Mouse (Mus musculus) forebrain, embryonic 14.5 days (tissue): ENCODE results near the gene Hoxd13. TPM values are rescaled to one million over a fixed set of nuclear protein-coding genes. Genes with fewer than 3 reads are reported as not detected.

Experiments
- ATAC-seq: fragments of 200-750 bp; cut with Nextera tagmentation; 2 replicates; pipeline ENCODE4 v1.8.0; 2017; ENCODE audit warnings: mild to moderate bottlenecking, moderate library complexity
- DNase-seq: peaks from one replicate; pipeline ENCODE4 v3.0.0-alpha.2; 2015; ENCODE audit warnings: low spot score
- H3K27ac ChIP-seq: fragments of 300-500 bp; sonication (generic); 2 replicates; pipeline ENCODE4 v1.5.1; 2014; ENCODE audit warnings: low read depth, mild to moderate bottlenecking, control low read depth, low read length, moderate library complexity
- H3K27me3 ChIP-seq: fragments of 300-500 bp; sonication (generic); replicated peaks from 2 replicates; pipeline ENCODE4 v1.6.1; 2014; ENCODE audit warnings: low read length, control low read depth, mixed read lengths; ENCODE audit not compliant: control insufficient read depth, insufficient read depth
- H3K36me3 ChIP-seq: fragments of 300-500 bp; sonication (generic); 2 replicates; pipeline ENCODE4 v1.6.1; 2014; ENCODE audit warnings: low read length, control low read depth; ENCODE audit not compliant: control insufficient read depth, insufficient read depth
- H3K4me1 ChIP-seq: fragments of 300-500 bp; sonication (generic); 2 replicates; pipeline ENCODE4 v1.6.1; 2014; ENCODE audit warnings: antibody characterized with exemption, low read length, control low read depth; ENCODE audit not compliant: control insufficient read depth, insufficient read depth
- H3K4me2 ChIP-seq: fragments of 300-500 bp; sonication (generic); 2 replicates; pipeline ENCODE4 v1.6.1; 2014; ENCODE audit warnings: mild to moderate bottlenecking, control low read depth, low read length
- H3K4me3 ChIP-seq: fragments of 300-500 bp; sonication (generic); 2 replicates; pipeline ENCODE4 v1.5.1; 2014; ENCODE audit warnings: low read depth, low read length, control low read depth
- H3K9ac ChIP-seq: fragments of 300-500 bp; sonication (generic); 2 replicates; pipeline ENCODE4 v1.6.1; 2014; ENCODE audit warnings: mild to moderate bottlenecking, low read length, control low read depth, moderate library complexity
- H3K9me3 ChIP-seq: fragments of 300-500 bp; sonication (generic); replicated peaks from 2 replicates; pipeline ENCODE4 v1.6.1; 2016; ENCODE audit warnings: low read length, control low read depth, mixed read lengths; ENCODE audit not compliant: control insufficient read depth
- WGBS: fragments of 180-500 bp; shearing (Covaris S2); extraction: QIAGEN DNeasy Blood & Tissue Kit; methylation state at CpG from one replicate; pipeline ENCODE4 v1.1.7; 2014; 5-methylcytosine and 5-hydroxymethylcytosine counted together
- polyA plus RNA-seq: library from polyadenylated mRNA; unstranded; fragments of >200 nt; fragmentation: Nextera tagmentation; extraction: Ambion mirVana; gene quantifications from 2 replicates; pipeline ENCODE4 v1.2.1, GENCODE M21; 2014

Hoxd13 gene
- polyA plus RNA-seq, 1 experiment from 2014 or later = not detected

- Histone ChIP-seq H3K4me3 (no peak overlapping the region), H3K9me3 (no peaks in the 10 kb centered on the region), H3K36me3 (no peaks in the 10 kb centered on the region), H3K27ac (no peak overlapping the region), H3K4me1 (no peaks in the 10 kb centered on the region), H3K9ac (no peak overlapping the region), H3K4me2 (no peak overlapping the region), H3K27me3 (peaks cover 94% of the 10 kb centered on the region)
- WGBS = 1% methylated on average over 45 of the region's 51 CpGs
- no peak for ATAC-seq
- DNase-seq = no peak
Measured at GRCm38 (mm10) chr2:74682796-74683195, 14.7 kb downstream of the Hoxd13 start.

- Histone ChIP-seq H3K9me3 (no peaks in the 10 kb centered on the region), H3K27ac (no peak overlapping the region), H3K4me3 (no peak overlapping the region), H3K4me1 (no peaks in the 10 kb centered on the region), H3K36me3 (no peaks in the 10 kb centered on the region), H3K4me2 (no peak overlapping the region), H3K9ac (no peak overlapping the region), H3K27me3 (peaks cover 94% of the 10 kb centered on the region)
- under 1% methylated on average over 18 of the region's 18 CpGs for WGBS
- DNase-seq (no peak), ATAC-seq (no peak)
Measured at GRCm38 (mm10) chr2:74683471-74683951, 15.4 kb downstream of the Hoxd13 start.

GRCm38 (mm10) chr2:74684106-74684505 lies 16.0 kb downstream of the Hoxd13 start:
- Histone ChIP-seq H3K4me2 (no peak overlapping the region), H3K9ac (no peak overlapping the region), H3K27me3 (peaks cover 94% of the 10 kb centered on the region), H3K36me3 (no peaks in the 10 kb centered on the region), H3K27ac (no peak overlapping the region), H3K9me3 (no peaks in the 10 kb centered on the region), H3K4me3 (no peak overlapping the region), H3K4me1 (no peaks in the 10 kb centered on the region)
- ATAC-seq (no peak), DNase-seq (no peak)
- WGBS = 0% methylated on average over 12 of the region's 12 CpGs

GRCm38 (mm10) chr2:74685059-74685603 lies 17.0 kb downstream of the Hoxd13 start:
- no peak for ATAC-seq

GRCm38 (mm10) chr2:74686301-74686987 lies 18.3 kb downstream of the Hoxd13 start:
- Histone ChIP-seq H3K36me3 (no peaks in the 10 kb centered on the region), H3K9ac (no peak overlapping the region), H3K4me3 (no peak overlapping the region), H3K4me2 (no peak overlapping the region), H3K27ac (no peak overlapping the region), H3K9me3 (no peaks in the 10 kb centered on the region), H3K27me3 (peaks cover 90% of the 10 kb centered on the region), H3K4me1 (no peaks in the 10 kb centered on the region)
- DNase-seq (peak; percentile 87), ATAC-seq (no peak)
- 4% methylated on average over 17 of the region's 17 CpGs for WGBS

More at GRCm38 (mm10) chr2:74685059-74685603, 17.0 kb downstream of the Hoxd13 start:
- no peak for DNase-seq
- Histone ChIP-seq H3K27me3 (peaks cover 94% of the 10 kb centered on the region), H3K9me3 (no peaks in the 10 kb centered on the region), H3K9ac (no peak overlapping the region), H3K27ac (no peak overlapping the region), H3K4me1 (no peaks in the 10 kb centered on the region), H3K4me3 (no peak overlapping the region), H3K4me2 (no peak overlapping the region), H3K36me3 (no peaks in the 10 kb centered on the region)
- WGBS = 10% methylated on average over 4 of the region's 4 CpGs

- WGBS = under 1% methylated on average over 27 of the region's 27 CpGs
Measured at GRCm38 (mm10) chr2:74686988-74687697, 19.0 kb downstream of the Hoxd13 start.

GRCm38 (mm10) chr2:74687698-74688555 lies 19.8 kb downstream of the Hoxd13 start:
- no peak overlapping the region for H3K27ac ChIP-seq
- H3K9ac ChIP-seq = no peak overlapping the region
- WGBS = under 1% methylated on average over 31 of the region's 31 CpGs
- H3K36me3 ChIP-seq = no peaks in the 10 kb centered on the region
- H3K9me3 ChIP-seq = no peaks in the 10 kb centered on the region
- DNase-seq (no peak), ATAC-seq (no peak)
- H3K4me3 ChIP-seq = no peak overlapping the region
- no peaks in the 10 kb centered on the region for H3K4me1 ChIP-seq
- H3K27me3 ChIP-seq = peaks cover 90% of the 10 kb centered on the region
- H3K4me2 ChIP-seq = no peak overlapping the region

More at GRCm38 (mm10) chr2:74686988-74687697, 19.0 kb downstream of the Hoxd13 start:
- H3K27ac ChIP-seq = no peak overlapping the region
- H3K9me3 ChIP-seq = no peaks in the 10 kb centered on the region
- DNase-seq (no peak), ATAC-seq (no peak)
- no peak overlapping the region for H3K4me3 ChIP-seq
- H3K4me1 ChIP-seq = no peaks in the 10 kb centered on the region
- H3K9ac ChIP-seq = no peak overlapping the region
- H3K27me3 ChIP-seq = peaks cover 90% of the 10 kb centered on the region
- no peak overlapping the region for H3K4me2 ChIP-seq
- no peaks in the 10 kb centered on the region for H3K36me3 ChIP-seq

GRCm38 (mm10) chr2:74688795-74689573 lies 20.9 kb downstream of the Hoxd13 start:
- 5% methylated on average over 12 of the region's 12 CpGs for WGBS
- Histone ChIP-seq H3K27ac (no peak overlapping the region), H3K4me3 (no peak overlapping the region), H3K36me3 (no peaks in the 10 kb centered on the region), H3K9me3 (no peaks in the 10 kb centered on the region), H3K27me3 (peaks cover 90% of the 10 kb centered on the region), H3K4me1 (no peaks in the 10 kb centered on the region), H3K9ac (no peak overlapping the region), H3K4me2 (no peak overlapping the region)
- DNase-seq (no peak), ATAC-seq (no peak)
